Mouse (Mus musculus) heart, adult 11 months (tissue): Measurements from ENCODE around the gene Clybl.

Source experiments
- DNase-seq: peaks from one replicate; pipeline ENCODE4 v3.0.0; 2022

The Clybl gene

DNA sequence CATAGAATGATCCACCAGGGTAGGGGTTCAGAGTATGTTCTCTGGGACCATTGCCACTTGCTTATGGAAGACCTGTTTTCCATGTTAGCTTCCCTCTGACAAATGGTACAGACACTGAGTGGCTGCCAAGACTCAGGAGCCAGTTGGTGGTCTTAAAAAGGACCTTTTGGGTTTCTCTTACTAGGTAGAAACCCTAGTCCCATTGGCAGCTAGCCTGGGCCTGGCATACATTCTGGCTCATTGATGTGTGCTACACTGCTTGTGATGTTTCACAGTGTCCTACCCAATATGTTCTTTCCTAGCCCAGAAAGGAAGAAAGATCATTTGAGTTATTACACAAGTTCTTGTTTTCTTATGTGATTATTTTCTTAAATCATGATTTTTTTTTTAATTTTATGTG lies 69.8 kb downstream of the Clybl start:
- no peak for DNase-seq

DNA sequence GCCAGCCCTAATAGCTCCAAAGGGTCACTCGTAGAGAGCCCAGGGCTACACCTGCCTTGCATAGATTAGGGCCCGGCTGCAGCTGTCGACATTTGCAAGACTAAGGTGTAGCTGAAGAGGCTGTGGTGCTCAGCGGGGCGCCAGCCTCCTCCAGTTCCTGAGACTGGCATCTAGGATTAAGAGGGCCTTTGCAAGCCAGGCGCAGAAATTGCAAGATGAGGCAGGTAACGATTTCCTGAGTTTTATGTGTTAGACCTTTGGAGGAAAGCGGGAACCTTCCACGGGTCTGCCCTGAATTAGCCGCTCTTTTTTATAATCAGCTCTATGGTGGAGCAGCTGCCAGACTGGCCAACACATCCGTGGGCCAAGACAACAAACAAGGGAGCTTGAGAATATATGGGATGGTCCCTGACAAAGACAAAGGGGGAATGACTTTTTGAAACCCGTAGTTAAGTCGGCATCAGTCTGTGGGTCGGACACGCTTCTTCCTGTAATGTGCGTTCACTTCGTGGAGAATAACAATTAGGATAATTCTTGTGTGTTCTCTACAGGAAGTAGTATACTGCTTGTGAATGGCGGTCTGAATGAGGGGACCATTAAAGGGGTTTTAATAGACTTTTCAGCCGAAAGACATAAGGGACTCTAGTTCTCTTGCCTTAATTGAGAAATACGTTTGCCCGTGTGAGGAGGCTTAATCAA lies 74.2 kb downstream of the Clybl start:
- DNase-seq = no peak

DNA sequence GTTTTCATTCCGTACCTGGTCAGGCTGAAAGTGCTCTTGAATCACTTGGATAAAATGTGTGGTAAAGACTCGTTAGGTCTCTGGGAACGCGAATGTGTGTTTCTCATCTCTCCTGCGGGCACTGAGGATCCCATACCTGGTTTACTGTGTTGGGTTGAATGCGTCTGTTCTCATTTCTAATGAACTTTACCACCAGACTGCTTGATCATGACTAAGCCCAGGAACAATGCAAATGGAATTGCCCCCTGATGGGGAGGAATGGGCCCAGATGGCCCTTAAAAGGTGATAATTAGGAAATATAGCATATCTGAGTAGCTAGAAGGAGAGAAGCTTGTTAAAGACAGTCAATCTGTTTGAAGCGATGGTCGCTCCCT lies 74.7 kb downstream of the Clybl start:
- no peak for DNase-seq

DNA sequence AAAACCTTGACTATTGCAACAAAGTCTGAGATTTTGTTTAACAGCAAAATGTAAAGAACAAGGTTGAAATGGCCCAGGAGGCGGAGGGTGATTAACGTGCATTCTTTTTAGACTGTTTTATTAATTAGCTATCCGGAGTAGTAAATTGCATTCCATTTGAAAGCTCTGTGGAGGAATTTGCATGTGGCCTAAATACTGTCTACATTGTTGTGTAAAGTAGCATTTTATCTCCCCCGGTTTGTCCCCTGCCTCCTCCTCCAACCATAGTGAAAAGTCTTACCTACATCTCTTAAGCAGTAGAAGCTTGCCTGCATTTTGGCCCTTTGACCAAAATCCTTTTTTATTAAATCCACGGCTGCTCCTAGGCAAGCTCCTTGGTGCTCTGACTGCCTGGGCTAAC lies 76.8 kb downstream of the Clybl start:
- no peak for DNase-seq

DNA sequence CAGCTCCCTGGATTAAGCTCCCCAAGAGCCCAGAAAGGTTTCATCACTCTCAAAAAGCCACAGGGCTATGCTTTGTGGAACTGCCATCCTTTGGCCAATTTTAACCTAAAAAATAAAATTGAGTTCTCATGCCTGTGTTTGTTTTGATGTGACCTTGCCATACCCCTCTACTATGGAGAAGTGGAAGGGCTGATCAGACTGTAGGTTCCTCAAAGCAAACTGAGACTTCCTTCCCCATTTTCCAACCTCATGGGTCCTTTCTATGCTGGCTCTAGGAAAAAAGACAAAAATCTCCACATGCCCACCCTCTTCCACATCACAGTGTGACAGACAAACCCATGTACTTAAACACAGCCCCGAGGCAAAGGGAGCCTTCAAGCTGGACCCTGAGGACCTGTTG lies 79.7 kb downstream of the Clybl start:
- DNase-seq = no peak

DNA sequence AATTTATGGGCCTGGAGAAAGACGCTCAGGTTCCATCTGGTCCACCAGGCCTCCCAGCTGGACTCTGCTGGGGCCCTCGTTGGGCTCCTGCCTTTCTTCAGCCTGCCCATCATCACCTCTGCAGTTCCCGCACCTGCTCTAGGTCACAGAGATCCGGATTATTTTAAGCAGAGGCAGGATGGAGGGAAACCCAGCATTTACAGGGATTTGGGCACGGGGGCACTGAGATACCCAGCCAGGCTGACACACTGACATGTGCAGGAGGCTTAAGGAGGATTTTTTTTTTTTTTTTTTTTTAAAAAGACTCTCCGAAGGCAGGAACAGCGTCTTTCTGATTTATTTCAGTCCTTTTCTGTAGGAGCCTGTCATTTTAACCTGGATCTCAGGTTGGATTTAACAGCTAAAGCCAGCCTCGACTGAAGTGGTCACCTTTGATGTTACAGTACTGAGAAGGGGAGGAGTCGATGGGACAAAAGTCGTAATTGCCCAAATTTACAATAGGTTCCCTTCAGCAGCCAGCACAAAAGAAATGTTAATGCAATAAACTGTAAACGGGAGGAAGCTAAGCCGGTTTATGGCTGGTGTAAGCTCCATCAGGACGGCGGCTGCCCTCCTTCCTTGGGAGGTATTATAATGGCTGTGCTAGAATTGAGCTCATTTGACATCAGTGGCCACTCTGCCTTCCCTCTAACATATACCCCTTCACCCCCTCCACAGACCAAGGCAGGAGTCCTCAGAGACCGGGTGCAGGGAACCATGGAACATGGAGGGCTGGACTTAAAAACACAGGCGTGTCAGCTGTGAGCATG lies 81.6 kb downstream of the Clybl start:
- DNase-seq = no peak

DNA sequence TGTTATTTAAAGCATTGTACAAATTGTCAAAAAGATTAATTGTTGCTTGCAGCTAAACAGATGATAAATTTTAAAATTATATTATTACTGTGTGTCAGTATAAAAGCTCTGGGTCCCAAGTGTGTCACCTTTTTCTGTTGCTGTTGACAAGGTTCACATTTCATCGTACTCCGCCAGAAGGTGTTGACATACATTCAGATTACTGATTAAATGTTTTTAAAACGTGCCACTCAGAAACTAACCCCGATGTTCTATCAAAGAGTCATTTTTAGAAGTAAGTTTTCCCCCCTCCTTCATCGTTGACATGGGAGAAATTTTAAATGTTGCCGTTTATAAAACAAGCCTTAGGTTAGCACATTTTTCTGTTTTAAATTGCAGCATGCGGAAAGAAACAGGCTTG lies 83.7 kb downstream of the Clybl start:
- no peak for DNase-seq

DNA sequence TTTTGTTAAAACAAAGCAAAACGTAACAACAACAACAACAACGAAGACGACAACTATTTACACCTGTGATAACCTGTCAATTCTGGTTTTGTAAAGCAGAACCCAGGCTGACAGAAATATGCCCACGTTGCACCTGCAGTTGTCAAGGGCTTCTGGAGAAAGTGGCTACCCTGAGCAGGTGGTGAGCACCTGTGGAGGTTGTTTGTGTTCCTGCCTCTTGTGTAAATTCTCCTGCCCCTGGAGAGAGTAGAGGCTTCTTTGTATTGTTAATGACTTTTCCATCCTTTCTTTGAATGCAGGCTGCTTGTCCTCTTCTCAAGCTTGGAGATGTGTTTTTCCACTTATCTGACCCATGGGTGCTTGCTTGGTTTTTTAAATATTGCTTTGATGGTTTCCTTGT lies 86.1 kb downstream of the Clybl start:
- DNase-seq = no peak

DNA sequence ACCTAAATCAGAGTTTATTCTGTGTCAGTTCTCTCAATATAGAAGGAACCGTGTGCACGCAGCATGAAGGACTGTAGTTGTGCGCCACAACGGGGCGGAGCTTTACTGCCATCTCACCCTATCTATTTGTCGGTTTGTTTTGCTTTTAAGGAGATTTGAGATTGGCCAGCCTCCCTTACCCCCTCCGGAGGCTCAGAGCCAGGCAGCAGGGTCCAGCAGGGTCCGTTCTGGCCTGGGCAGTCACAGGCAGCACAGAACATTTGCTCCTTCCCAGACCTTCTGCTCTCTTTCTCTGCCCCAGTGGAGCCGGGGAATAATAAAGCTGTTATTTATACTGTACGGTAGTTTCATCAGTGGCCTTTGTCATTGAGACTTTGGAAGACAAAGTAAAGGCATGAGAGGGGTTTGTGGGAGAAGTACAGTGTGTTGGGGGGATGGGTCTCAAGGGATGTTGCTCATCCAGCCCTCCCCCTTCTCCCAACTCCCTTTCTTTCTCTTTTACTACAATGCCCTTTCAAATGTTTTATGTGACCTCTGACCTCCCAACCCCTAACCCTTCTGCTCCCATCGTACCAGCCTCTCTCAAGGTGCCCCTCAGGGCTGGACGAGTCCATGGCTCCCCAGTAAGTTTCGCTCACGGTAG lies 89.7 kb downstream of the Clybl start:
- DNase-seq = no peak

DNA sequence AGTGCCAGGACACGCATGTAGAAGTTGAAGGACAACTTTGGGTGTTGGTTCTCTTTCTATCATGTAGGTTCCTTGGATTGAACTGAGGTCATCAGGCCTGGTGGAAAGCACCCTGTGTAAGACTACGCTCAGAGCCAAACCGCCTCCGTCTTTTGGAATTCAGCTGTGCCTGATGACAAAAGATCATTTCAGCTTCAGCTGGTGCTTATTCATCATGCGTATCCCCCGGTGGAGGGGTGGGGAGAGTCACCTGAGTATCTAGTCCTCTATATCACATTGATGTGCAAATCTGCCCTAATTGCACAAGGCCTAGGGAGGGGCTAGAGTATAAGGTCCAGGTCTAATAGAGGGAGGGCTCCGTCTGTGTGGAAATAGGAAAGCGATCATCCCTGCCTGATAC lies 95.6 kb downstream of the Clybl start:
- DNase-seq = no peak

DNA sequence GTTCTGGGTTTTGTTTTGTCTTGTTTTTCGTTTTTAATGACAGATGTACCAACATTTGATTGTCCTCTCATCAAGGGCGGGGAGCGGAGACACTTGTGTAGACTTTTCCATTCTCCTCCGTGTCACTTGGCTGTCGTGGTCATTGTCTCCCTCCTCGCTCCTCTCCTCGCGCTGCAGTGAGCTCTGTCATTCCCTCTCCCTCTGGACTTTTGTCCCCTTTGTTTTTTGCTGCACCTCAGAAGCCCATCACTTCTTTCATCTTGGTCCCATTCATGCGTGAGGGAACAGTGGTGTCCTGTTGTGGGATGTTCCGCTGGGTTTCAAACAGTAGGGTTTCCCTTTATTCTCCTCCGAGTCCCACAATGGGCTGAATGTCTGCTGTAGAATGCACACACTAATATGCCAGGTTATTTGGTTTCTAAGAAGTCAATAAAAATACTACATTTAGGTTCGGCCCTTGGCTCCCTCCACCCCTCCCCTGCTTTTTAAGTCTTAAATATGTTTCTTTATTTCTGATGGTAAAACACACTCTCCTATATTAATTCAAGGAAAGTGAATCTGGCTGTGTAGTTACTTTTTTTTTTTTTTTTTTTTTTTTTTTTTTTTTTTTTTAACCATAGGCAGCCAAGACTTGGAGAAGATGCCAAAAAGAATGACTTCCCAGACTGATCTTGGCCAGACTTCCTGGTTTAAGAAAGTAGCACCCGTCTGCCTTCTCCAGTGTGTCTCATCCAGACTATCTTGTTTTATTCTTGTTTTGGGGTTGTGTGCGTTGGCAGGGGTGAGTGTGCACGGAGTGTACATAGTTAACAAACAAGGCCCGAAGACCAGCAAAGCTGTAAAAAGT lies 98.2 kb downstream of the Clybl start:
- DNase-seq = no peak

DNA sequence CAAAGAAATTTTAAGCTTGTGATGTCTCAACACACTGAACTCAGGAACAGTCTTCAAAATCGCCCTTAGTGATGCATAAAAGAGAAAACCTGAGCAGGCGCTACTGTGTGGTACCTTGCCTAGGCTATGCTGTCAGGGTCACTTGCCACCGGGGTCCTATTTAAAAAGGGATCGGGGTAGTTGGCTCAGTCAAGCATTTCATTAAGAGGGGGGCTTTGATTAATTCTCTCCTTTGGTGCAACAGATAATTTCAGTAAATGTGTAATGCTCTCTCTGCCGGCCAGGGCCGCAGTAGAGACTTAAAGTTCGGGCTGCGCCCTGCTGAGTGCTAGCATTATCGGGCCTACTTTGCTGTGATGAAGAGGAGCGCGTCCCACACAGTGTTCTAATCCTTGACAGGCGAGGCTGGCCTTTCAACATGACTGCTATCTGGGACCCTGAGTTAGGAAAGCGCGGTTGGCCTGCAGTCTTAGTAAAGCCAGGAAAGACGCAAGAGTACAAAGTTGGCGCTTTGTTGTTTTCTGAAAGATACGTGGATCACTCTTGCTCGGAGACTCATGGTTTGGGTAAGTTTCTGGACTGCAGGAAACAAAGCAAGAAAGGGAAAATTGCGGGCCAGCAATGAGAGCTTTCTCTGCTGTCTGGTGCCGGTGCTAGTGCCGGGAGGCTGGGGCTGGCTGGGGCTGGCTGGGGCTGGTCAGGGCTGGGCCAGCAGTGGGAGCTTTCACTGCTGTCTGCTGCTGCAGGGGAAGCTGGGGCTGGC lies 99.0 kb downstream of the Clybl start:
- no peak for DNase-seq

DNA sequence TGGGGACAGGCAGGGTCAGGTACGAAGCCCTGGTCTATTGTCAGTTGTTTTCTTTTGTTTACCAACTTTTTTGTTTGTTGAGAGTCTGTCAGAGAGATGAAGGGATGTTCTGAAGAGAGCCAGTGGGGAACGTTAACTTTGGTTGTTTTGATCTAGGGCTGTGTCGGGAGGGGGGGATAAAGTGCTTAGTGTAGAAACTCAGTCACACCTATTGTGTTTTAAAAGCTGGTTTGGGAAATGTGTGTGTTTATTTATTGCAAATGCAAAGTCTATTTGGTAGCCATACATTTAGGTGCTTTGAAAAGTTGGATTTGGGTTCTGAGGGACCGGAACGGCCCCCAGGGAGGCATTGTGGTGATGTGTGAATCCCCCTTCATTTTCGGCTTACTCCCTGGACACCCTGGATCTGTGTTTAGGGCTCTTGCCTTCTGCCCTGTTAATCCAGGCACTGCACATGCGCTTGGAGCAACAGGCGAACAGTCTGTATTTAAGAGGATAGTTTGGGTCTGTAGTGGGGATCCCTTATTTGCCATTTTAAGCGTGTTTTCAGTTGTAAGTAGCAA lies 99.6 kb downstream of the Clybl start:
- DNase-seq = no peak

DNA sequence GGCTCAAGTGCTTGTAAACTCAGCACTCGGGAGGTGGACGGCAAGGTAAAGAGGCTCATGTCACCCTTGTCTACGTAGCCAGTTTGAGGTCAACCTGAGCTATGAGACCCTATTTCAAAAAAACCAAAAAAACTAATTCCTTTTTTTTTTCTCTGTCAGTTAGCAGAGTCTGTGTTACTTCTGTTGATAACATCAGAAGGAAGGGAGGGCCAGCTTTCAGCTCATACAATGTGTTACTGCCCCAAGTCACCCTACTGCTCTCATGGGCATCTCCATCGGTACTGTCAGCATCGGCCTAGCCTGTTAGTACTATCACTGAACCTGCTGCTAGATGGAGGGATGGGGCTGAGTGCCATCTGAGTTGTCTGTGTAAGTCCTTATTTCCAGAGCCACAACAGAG lies 102.5 kb downstream of the Clybl start:
- DNase-seq = no peak

DNA sequence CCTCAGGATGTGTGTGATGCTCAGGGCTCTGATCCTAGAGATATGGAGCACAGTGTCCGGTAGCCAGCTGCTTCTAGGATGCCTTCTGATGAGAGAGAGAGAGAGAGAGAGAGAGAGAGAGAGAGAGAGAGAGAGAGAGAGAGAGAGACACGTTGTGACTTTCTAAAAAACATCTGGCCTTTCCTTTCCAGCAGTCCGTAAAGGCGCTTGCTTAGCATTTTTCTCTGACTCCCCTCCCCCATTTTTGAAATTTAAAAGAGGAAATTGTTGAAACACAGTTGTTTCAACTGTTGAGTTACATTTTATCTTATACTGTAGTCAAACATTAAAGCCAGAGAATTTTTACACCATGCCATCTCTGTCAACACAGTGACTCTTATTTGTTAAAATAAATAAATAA lies 114.9 kb downstream of the Clybl start:
- DNase-seq = no peak

DNA sequence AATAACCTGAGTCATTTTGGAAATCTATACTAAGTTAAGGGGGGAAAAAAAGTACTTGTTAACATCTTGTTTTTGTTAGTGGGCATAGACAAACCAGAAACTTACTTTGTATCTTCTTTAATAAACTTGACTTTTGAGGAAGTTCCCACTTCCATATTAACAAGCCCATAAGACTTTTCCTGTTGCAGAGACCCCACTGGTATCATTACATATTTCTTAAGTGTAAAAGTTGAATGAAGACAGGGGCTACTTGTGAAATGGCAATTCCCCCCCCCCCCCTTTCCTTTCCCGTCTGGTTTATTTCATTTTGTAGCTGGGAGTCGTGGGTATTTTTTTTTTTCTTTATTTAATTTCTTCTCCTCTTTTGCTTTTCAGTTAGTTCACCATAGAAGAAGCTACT lies 115.4 kb downstream of the Clybl start:
- no peak for DNase-seq

DNA sequence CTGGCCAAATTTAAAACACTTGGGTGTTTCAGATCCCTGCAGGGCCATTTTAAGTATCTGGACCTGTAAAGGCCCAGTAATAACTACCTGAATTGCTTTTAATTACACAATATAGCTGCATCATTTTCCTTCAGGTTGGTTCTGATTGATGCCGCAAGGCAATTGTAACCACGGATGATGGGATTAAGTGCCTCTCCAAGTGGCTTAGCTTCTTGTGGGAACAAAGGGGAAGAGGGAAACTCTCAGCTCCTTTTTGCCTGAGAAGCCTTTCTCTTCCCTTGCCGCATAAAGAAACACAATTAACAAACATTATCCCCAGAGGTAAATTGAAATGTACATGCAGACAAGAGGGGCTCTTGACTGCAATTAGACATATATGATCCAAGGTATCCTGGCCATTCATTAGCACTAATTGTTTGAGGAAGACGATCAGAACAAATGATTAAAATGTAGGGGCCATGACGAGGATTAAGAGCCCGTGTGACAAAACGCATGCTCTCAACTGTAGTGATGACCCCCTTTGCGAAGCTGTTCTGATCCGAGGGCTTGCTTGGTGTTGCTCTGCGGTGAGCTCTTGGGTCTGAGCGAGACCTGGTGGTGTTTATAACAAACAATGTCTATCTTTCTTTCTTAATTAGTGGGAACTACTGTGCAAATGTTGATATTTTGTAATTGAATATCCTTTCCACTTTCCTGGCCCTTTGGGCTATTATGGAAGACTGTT lies 116.0 kb downstream of the Clybl start:
- no peak for DNase-seq

DNA sequence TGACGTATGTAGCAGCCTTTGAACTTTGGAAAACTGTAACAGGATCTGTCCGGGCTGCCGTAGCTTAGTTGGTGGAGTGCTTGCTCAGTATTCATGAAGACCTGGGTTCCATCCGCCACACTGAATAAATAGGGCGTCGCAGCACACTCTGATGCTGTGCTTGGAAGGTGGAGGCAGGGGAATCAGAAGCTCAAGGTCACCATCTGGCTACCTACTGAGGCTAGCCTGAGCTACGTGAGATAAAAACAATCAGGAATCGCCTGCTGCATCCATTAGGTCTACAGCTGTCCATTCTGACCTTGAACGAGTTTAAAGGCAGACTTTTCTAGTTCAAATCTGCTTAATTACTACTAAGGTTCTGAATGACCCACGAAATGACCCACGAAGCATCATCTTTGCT lies 118.8 kb downstream of the Clybl start:
- no peak for DNase-seq

DNA sequence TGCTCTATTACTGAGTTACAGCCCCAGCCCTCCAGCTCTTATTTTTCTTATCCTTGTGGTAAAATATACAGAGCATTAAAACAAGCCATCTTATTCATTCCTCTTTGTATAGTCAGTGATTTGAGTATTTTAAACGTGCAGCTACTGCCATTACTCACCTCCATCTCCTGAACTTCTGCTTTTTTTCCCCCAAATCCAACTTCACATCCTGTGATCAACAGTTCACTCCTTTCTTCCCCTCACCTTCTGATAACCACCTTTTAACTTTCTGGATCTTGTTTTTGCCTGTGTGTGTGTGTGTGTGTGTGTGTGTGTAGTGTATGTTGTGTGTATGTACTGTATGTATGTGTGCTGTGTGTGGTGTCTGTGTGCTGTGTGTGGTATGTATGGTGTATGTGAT lies 122.3 kb downstream of the Clybl start:
- no peak for DNase-seq

DNA sequence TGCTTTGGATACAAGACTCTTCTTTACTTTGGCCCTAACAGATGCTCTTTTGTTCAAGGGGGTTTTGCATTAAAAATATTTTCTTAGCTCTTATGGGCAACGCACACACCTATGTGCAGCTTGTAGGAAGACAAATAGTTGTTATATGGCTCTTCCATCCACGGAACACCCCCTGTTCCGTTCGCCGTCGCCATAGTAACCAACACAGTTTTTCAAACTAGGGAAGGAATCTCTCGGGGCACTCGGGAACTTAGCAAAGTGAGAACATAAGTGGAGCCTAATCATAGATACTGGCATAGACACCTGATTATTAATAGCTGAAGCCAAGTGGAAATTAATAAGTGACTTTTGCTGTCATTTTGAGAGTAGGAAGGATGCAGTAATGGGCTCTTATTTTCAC lies 123.6 kb downstream of the Clybl start:
- no peak for DNase-seq

DNA sequence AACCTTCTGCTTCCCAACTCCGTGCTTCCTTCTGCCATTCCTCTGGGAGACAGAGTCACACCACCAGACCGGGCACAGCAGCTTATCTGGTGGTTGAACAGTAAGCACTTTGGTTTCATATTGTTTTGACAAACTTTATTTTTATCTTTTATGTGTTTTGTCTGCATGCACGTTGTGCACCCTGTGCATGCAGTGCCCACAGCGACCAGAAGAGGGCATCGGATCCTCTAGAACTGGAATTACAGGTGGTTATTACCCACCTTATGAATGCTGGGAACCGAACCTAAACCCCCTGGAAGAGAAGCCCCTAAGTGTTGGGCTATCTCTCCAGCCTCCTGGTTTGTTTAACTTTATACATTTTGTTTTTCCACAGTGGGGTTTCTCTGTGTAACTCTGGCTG lies 130.9 kb downstream of the Clybl start:
- DNase-seq = no peak

DNA sequence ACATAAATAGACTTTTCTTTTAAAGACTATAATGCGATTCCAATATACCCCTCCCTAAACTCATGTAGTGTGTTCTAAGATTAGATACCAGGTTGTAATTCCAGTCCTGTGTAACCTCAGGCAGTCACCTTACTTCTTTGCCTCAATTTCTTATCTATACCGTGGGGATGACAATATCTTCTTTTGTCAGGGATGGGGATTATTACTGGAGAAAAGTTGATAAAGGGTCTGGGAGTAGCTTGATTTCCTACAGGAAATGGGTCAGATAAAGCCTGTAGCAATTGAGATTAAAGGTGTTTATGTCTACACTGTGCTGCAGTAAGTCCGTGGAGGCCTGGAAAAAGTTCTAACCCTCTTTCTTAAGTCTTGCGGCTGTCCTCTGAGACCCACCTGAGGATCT lies 131.8 kb downstream of the Clybl start:
- DNase-seq = no peak
